Mouse (Mus musculus) retina, adult 2 months (tissue): ENCODE measurements around the gene Lin7c.
"Not testable (repeated sequence)": the region's sequence is repeated elsewhere in the genome, so short reads cannot be mapped to it uniquely, and the experiment has no call there.

Experiments used
- DNase-seq: peaks from one replicate; pipeline ENCODE4 v3.0.0-alpha.2; 2012; ENCODE audit warnings: low read depth, low spot score

Gene Lin7c

DNA sequence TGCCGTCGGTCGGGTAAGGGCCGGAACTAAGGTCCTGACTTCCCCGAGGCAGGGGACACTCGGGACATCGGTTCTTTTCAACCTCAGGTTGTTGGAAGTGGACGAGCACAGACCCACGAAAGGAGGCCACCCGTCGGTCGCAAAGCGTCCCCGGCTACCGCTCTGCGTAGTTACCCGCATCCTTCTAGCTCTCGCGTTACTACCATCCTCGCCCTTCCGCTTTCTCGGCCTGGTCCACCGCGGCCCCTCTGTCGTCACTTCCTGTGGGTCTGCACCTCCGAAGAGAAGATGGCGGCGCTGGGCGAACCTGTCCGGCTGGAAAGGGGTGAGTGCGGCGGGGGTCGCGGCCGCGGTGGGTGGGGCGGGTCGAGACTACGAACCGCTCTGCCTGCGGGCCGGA is at the start of gene Lin7c:
Lin7c (plus strand) TSS at position 257 of the 400 bp plus-strand sequence.
- peak; percentile 84 for DNase-seq

- no peak for DNase-seq
Observed at GRCm38 (mm10) chr2:109846401-109846800, 44.3 kb upstream of the Lin7c start.

DNA sequence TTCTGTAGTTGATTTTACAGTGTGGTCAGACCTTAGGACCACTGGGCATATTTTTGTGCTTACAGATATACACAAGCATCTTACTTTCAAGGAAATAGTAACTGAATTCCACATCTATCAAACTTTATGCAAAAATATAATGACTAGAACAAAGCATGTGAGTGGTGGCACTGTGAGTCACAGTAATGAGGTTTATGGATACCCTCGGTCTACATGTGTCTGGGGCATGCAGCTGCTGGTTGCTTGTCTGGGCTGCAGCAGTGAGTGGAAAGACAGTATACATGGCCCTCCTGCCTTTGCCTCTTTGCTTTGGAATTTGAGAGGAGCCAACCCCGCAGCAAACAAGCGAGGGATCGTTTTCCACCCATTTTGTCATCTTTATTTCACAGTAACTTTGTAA is 42.3 kb upstream of the Lin7c start:
- DNase-seq, result no peak

DNA sequence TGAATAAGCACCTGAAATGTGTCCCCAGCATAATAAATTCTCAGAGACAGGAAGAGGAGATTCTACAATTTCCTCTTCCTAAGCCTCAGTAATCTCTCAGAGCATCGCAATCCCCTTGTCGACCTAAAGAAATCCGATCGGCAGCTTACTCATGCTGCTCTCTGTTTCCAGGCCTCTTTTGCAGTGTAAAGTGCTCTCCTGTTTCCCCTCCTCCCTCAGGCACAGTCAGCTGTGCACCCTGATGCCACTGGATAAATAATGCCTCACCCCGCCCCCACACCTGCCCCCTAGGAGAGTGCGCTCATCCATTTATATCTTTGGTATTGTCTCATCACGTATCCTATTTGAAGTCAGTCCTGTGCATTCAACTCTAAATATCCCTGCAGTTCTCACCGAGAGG is 41.9 kb upstream of the Lin7c start:
- peak; percentile 40 for DNase-seq

GRCm38 (mm10) chr2:109855601-109856000 is 35.1 kb upstream of the Lin7c start:
- no peak for DNase-seq

DNA sequence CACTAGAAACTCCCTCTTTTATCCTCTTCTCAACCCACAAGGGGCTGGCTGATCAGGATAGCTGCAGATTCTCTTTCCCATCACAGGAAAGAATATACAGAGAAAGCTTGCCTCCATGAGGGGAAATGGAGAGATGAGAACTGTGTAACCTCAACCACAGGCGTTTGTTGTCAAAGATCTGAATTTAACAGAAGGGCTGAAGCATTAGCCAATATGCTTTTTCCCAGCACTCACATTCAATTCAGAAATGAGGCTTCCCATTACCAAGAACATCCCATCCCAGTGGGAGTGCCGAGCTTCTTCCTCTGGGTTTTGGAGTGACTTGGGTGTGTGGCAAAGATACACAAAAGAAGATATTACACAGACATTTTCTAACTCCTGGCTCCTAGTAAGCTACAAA is 31.0 kb upstream of the Lin7c start:
- DNase-seq, result no peak

GRCm38 (mm10) chr2:109860832-109861231 is 29.8 kb upstream of the Lin7c start:
- DNase-seq, result no peak

GRCm38 (mm10) chr2:109879429-109879828 is 11.2 kb upstream of the Lin7c start:
- DNase-seq, result not testable (repeated sequence)

- DNase-seq, result no peak
Observed at GRCm38 (mm10) chr2:109881111-109881510, 9.5 kb upstream of the Lin7c start.

DNA sequence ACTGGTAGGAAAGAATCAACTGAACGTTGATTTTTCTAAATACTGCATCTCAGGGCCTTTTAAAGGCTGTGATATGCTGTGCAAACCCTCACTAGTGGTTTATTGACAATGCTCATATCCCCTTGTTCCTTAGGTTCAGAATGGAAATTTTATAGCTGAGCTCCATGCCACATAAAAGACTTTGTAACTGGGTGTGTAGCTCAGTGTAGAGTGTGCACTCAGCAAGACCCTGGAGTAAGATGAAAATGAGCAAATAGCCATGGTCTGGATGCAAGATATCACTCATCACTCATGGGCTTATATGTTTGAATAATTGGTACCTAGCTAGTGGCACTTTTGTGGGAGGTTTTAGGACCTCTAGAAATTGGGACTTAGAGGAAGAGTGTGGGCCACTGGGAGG is 9.0 kb upstream of the Lin7c start:
- no peak for DNase-seq

- DNase-seq, result no peak
Observed at GRCm38 (mm10) chr2:109884106-109884505, 6.5 kb upstream of the Lin7c start.

DNA sequence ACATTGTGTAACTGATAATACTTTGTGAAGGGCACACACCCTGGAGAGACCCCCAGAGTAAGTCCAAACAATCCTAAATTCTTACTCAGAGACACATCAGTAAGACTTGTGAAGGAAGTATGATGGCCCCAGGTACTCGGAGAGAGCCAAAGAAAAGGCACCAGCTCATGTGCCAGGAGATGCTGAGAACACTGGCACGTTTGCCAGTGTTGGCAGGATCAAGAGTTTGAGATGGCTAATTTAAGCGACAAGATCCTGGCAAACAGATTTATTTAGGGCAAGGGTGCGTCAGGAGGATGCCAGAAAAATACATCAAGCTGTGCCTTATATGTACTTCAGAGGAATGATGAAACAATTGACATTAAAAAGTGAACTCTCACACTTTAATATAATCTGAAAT is 6.1 kb upstream of the Lin7c start:
- DNase-seq, result no peak

DNA sequence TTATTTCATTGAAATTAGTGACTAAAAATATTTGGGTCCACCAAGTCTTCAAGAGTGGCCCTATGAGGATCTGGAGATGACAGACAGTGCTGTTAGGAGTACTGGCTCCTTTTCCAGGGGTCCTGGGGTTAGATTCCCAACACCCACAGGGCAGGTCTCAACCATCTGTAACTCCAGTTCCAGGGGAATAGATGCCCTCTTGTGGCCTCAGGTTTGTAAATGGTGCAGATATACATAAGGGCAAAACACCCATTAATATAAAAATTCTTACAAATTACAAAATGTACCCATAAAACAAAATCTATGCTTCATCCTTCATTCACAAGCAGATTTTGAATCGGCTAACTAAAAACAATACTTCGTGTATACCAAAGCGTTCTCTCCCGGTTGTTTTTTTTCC is 585 bp upstream of the Lin7c start:
- DNase-seq, result no peak

DNA sequence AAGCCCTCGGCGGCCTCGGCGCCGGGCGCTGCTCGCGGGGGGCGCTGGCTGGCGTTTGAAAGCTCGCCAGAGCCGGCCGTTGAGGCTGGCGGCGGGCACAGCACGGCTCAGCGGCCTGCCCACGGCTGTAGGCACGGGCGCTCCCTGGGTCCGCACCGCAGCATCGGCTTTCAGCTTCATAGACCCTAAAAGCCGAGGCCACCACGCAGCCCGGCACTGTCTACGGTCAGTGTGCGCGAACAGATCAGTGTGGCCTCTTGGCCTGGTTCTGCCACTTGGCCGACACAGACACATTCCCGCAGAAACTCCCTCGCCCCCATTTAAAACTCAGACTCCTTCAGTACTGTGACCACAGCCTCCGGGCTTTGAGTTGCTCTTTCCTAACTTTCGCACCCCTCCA is 378 bp downstream of the Lin7c start:
- DNase-seq, result no peak

DNA sequence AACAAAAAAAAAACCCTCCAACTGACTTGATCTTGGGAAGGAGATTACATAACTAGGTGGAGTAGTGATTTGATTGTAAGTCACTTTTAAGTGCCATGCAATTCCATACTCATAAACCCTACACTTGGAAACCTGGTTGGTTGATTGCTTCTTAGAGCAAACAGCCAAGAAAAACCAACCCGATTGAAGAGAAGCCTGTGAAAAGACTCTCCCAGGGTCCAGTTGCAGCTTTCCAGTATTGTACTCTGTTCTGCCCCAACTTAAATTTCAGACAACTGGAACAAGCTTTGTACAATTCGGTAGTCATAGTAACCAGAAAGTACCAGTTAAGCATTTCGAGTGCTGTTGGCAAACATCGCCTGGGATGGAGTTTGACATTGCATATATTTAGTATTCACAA is 818 bp downstream of the Lin7c start:
- DNase-seq, result no peak

DNA sequence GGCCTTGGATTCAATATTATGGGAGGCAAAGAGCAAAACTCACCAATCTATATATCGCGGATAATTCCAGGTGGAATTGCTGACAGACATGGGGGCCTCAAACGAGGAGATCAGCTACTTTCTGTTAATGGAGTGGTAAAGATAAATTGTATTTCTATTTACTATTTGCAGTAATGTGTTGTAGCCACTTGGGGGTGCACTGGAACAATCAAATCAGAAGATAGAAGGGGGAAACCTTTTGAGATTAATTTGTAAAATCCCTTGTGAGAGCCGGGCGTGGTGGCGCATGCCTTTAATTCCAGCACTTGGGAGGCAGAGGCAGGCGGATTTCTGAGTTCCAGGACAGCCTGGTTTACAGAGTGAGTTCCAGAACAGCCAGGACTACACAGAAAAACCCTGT is 5.7 kb downstream of the Lin7c start:
- no peak for DNase-seq

GRCm38 (mm10) chr2:109902869-109903268 is 12.2 kb downstream of the Lin7c start:
- DNase-seq, result no peak

DNA sequence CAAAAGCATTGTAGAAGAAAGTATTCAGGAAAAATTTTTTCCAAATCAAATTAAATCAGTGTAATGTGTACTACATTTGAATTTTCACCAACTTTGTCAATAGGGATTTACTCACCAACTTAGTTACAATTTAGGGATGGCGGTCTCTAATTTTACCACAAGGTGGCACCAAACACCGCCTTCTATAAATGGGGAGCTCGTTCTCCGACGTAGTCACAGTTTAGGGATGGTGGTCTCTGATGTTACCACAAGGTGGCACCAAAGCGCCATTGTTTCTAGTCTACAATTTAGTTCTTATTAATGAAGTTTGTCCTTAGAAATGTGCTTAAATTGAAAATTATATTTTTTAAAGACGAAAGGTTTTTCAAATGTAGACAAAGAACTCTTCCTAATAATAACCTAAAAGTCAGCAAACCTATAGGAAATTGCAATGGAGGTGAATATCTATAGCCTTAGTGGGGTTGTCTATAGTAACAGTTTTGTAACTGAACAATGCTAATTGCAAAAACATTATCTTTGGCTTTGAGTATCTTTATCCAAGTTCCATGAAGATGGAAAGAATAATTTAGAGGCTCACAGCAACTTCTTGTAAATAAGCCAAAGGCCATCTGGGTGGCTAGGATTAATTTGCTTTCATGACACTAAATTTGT is 13.6 kb downstream of the Lin7c start:
- DNase-seq, result peak; percentile 79

DNA sequence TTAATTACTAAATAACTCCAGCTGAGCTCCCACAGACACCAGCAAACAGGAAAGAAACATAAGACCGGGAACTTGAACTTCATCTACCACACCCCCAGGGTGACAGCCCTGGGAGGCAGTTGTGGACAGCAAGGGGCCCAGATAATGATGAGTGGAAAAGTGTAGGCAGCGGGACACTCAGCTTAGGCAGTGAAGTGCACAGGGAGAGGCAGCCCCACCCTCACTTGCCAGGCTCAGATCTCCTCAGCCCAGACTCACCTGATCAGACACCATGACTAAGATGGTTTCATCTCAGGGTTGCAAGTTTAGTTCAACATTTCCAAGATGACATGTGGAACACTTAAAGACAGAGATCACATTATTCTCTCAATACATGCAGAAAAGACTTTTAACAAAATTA is 18.5 kb downstream of the Lin7c start:
- DNase-seq, result no peak

DNA sequence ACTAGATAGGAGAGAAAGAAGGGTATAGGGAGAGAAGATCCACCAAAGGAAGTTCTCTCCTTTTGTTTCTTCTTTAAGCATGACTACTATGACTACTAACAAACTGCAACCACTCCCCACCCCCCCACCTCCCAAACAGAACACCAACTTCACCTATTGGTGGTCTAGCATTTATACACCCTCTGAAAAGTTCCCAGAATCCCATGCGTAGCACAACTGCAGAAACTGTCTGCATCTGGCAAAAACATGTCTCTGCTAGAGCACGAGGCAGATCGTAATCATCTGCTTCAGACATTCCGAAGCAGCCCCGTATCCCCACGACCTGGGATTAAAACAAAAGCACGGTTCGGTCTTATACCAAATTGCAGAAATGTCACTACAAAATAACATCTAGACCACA is 21.6 kb downstream of the Lin7c start:
- no peak for DNase-seq

- no peak for DNase-seq
Observed at GRCm38 (mm10) chr2:109912766-109913165, 22.1 kb downstream of the Lin7c start.

DNA sequence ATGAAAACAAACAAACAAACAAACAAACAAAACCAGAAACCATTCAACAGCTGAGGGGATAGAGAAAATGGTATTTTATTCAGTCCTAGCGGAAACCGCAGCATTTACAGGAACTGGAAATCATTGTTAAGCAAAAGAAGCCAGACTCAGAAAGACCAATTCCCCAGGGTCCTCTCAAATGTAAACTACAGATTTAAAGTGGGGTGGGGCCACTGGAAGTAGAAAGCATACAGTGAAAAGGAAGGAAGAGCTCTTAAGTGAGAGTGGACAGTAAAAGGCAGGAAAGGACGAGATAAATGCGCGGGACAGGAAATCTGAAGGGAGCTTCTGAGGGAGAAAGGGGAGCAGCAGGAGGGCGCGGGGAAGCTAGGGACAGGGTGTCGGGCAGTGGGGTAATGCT is 22.6 kb downstream of the Lin7c start:
- DNase-seq, result no peak

DNA sequence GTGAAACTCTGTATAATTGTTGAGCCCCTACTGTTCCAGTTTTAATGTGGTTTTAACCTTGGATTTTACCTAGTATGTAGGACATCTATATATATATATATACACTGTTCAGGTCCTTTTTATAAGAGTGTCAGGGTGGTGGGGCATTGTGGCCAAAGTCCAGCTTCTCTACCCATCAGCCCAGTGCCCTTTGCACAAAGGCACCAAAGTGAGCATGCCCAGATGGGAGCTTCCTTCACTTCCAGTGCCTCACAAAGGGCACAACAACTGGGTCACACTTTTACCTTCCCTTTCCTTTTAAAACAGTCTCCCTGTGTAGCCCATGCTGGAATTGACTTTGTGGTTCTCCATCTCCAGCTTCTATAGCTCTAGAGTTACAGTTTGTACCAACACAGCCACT is 23.9 kb downstream of the Lin7c start:
- no peak for DNase-seq

DNA sequence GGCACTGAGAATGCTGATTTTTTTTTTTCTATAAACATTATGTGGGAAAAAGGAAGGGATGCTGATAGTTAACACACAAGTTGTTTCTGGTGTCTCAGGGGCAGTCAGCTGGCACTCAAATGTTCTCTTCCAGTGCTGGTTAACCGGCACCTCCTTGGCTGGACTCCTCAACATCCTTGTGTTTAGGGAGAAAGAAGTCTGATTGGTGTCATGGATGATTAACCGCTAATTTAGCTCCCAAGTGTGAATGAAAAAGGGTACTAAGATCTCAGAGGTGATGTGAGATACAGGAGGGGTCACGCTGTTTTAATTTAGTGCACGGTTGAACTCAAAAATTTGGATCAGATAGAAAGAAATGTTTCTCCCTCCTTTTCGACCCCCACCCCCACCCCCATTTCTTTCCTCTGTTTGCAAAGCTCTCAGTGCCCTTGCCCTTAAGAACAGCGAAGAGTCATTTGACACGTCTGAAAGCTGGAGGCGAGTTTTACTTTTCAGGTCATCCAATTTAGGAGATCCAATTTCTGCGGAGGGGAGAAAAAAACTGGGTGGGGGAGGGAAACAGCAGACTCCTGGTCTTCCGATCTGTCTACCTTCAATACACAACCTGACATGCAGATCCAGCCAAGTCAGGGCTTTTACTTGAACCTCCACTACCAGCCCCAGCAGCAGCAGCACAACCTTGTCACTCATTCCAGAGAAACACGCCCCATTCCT is 26.3 kb downstream of the Lin7c start:
- no peak for DNase-seq
